Mouse (Mus musculus) erythroblast, embryonic 14.5 days (primary cell): ENCODE data around the gene Tuft1.

Experiments used
- GATA1 ChIP-seq: IDR thresholded peaks from 2 replicates; pipeline ENCODE4 v1.6.1; 2012; ENCODE audit warnings: low read length, inconsistent platforms, mixed read lengths
- TAL1 ChIP-seq: IDR thresholded peaks from 3 replicates; pipeline ENCODE4 v1.6.1; 2012; ENCODE audit warnings: low read length, inconsistent platforms, mixed read lengths

DNA sequence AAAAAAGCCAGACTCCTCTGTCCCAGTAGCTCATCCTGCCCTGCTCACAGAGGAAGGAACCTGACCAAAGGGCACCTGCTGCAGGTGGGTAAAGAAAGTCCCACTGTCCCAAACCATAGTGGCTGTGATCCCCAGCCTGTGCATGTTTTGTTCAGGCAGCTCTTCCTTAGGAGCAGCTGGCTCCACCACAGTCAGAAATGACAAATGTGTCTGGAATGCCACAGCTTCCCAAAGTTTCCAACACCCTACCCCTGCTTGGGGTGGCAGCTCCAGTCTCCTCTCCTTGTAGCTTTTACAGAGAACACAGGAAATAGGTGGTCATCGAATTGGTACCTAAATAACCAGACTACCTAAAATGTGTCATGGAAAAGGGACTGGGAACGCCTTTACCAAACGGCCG lies 34.4 kb downstream of the Tuft1 start:
- TF ChIP-seq TAL1 (no peak), GATA1 (no peak)
